Mouse (Mus musculus) CH12.LX (cell line): Measurements from ENCODE around the gene Snx4. TPM values are rescaled to one million over a fixed set of nuclear protein-coding genes. Genes with fewer than 3 reads are reported as not detected.
A peak's percentile ranks its signal among the peaks of the same experiment; 100 is the strongest.

Source experiments
- DNase-seq: peaks from one replicate; pipeline ENCODE4 v3.0.0-alpha.2; 2013; ENCODE audit errors: extremely low read depth
- H3K27ac ChIP-seq: 2 replicates; pipeline ENCODE4 v1.5.1; 2012; ENCODE audit warnings: low read depth, mild to moderate bottlenecking, control low read depth, moderate library complexity; ENCODE audit not compliant: insufficient read depth
- H3K27me3 ChIP-seq: replicated peaks from 2 replicates; pipeline ENCODE3; 2012; ENCODE audit warnings: inconsistent platforms
- H3K36me3 ChIP-seq, 2 experiments: replicated peaks in 1 of 2; 2 replicates each; pipeline versions ENCODE3 to v1.6.1; 2012; ENCODE audit warnings: inconsistent platforms in 1 of 2, low read length in 1 of 2, mild to moderate bottlenecking in 1 of 2, mixed read lengths in 1 of 2, moderate library complexity in 1 of 2; ENCODE audit not compliant: control insufficient read depth in 1 of 2, insufficient read depth in 1 of 2
- H3K4me1 ChIP-seq, 2 experiments: 2 replicates each; pipeline ENCODE4 v1.6.1; 2012; ENCODE audit warnings: inconsistent platforms in 1 of 2, moderate library complexity in 1 of 2; ENCODE audit not compliant: insufficient read depth in 2 of 2, control insufficient read depth in 1 of 2
- H3K4me2 ChIP-seq: 2 replicates; pipeline ENCODE4 v1.6.1; 2012; ENCODE audit warnings: low read depth, mild to moderate bottlenecking, control low read depth; ENCODE audit not compliant: poor library complexity, insufficient read depth, severe bottlenecking
- H3K4me3 ChIP-seq, 3 experiments: fragments of 150-350 bp in 1 of 3; sonication (generic) in 1 of 3; replicated peaks in 1 of 3; 2 replicates each; pipeline versions ENCODE3 to v1.5.1; 2011 to 2012; ENCODE audit warnings: low read depth in 2 of 3, low read length in 2 of 3, mild to moderate bottlenecking in 2 of 3, moderate library complexity in 2 of 3, control low read depth in 1 of 3, improper control_type of control experiment in 1 of 3, inconsistent platforms in 1 of 3, mixed read lengths in 1 of 3; ENCODE audit not compliant: poor library complexity in 1 of 3
- H3K79me2 ChIP-seq: replicated peaks from 2 replicates; pipeline ENCODE4 v1.6.1; 2012; ENCODE audit warnings: mild to moderate bottlenecking, moderate library complexity; ENCODE audit not compliant: control insufficient read depth, poor library complexity, insufficient read depth, severe bottlenecking; ENCODE audit errors: extremely low read depth
- H3K9ac ChIP-seq: 2 replicates; pipeline ENCODE4 v1.6.1; 2012; ENCODE audit warnings: low read depth, mild to moderate bottlenecking, control low read depth, moderate library complexity; ENCODE audit not compliant: insufficient read depth
- H3K9me3 ChIP-seq: replicated peaks from 2 replicates; pipeline ENCODE3; 2012; ENCODE audit warnings: low read length, inconsistent platforms, mixed read lengths
- CHD2 ChIP-seq: IDR thresholded peaks from 2 replicates; pipeline ENCODE4 v1.6.1; 2011; ENCODE audit warnings: low read length, improper control_type of control experiment
- CTCF ChIP-seq, 2 experiments: IDR thresholded peaks in 1 of 2; conservative IDR thresholded peaks in 1 of 2; 2 replicates each; pipeline ENCODE4 v1.5.1; 2011 to 2012; ENCODE audit warnings: low read depth in 2 of 2, low read length in 2 of 2, improper control_type of control experiment in 1 of 2, inconsistent platforms in 1 of 2, mild to moderate bottlenecking in 1 of 2, moderate library complexity in 1 of 2
- E2F4 ChIP-seq: IDR thresholded peaks from 2 replicates; pipeline ENCODE4 v1.6.1; 2011; ENCODE audit warnings: low read depth, low read length, improper control_type of control experiment; ENCODE audit not compliant: insufficient replicate concordance
- ELF1 ChIP-seq: IDR thresholded peaks from 2 replicates; pipeline ENCODE4 v1.6.1; 2014; ENCODE audit warnings: low read depth, mild to moderate bottlenecking, inconsistent platforms, low read length, improper control_type of control experiment
- GABPA ChIP-seq: IDR thresholded peaks from 2 replicates; pipeline ENCODE4 v1.6.1; 2012; ENCODE audit warnings: low read depth, low read length, improper control_type of control experiment, inconsistent platforms; ENCODE audit not compliant: insufficient replicate concordance
- HCFC1 ChIP-seq: IDR thresholded peaks from 2 replicates; pipeline ENCODE4 v1.6.1; 2012; ENCODE audit warnings: low read depth, mild to moderate bottlenecking, inconsistent platforms, low read length, improper control_type of control experiment
- IRF4 ChIP-seq: IDR thresholded peaks from 2 replicates; pipeline ENCODE4 v1.6.1; 2014; ENCODE audit warnings: low read depth, mild to moderate bottlenecking, inconsistent platforms, low read length, improper control_type of control experiment
- KAT2A ChIP-seq: IDR thresholded peaks from 2 replicates; pipeline ENCODE4 v1.6.1; 2012; ENCODE audit warnings: low read length, improper control_type of control experiment, inconsistent platforms; ENCODE audit not compliant: insufficient replicate concordance
- MAFK ChIP-seq: IDR thresholded peaks from 2 replicates; pipeline ENCODE4 v1.6.1; 2011; ENCODE audit warnings: low read length, improper control_type of control experiment; ENCODE audit not compliant: insufficient replicate concordance
- MAX ChIP-seq: IDR thresholded peaks from 2 replicates; pipeline ENCODE4 v1.6.1; 2011; ENCODE audit warnings: low read length, improper control_type of control experiment
- MYC ChIP-seq: IDR thresholded peaks from 2 replicates; pipeline ENCODE4 v1.6.1; 2011; ENCODE audit warnings: low read depth, mild to moderate bottlenecking, improper control_type of control experiment, low read length
- NELFE ChIP-seq: IDR thresholded peaks from 2 replicates; pipeline ENCODE4 v1.6.1; 2011; ENCODE audit warnings: low read depth, low read length, improper control_type of control experiment
- NRF1 ChIP-seq: IDR thresholded peaks from 2 replicates; pipeline ENCODE4 v1.6.1; 2014; ENCODE audit warnings: low read depth, mild to moderate bottlenecking, inconsistent platforms, low read length, improper control_type of control experiment, moderate library complexity
- PAX5 ChIP-seq: IDR thresholded peaks from 2 replicates; pipeline ENCODE4 v1.6.1; 2012; ENCODE audit warnings: low read length, inconsistent platforms, mixed read lengths
- POLR2AphosphoS2 ChIP-seq: IDR thresholded peaks from 2 replicates; pipeline ENCODE4 v1.6.1; 2011; ENCODE audit warnings: low read depth, low read length, improper control_type of control experiment
- RAD21 ChIP-seq: IDR thresholded peaks from 2 replicates; pipeline ENCODE4 v1.6.1; 2011; ENCODE audit warnings: low read depth, mild to moderate bottlenecking, low read length, improper control_type of control experiment, moderate library complexity
- SIN3A ChIP-seq: IDR thresholded peaks from 2 replicates; pipeline ENCODE4 v1.6.1; 2012; ENCODE audit warnings: low read length, improper control_type of control experiment, inconsistent platforms
- SMC3 ChIP-seq: IDR thresholded peaks from 2 replicates; pipeline ENCODE4 v1.6.1; 2011; ENCODE audit warnings: low read depth, low read length, improper control_type of control experiment
- UBTF ChIP-seq: IDR thresholded peaks from 2 replicates; pipeline ENCODE4 v1.6.1; 2012; ENCODE audit warnings: low read depth, mild to moderate bottlenecking, inconsistent platforms, low read length, improper control_type of control experiment, moderate library complexity
- USF1 ChIP-seq: IDR thresholded peaks from 2 replicates; pipeline ENCODE4 v1.6.1; 2014; ENCODE audit warnings: low read depth, mild to moderate bottlenecking, inconsistent platforms, low read length, improper control_type of control experiment
- ZC3H11A ChIP-seq: IDR thresholded peaks from 2 replicates; pipeline ENCODE4 v1.6.1; 2012; ENCODE audit warnings: low read depth, mild to moderate bottlenecking, inconsistent platforms, low read length, improper control_type of control experiment
- ZKSCAN1 ChIP-seq: IDR thresholded peaks from 2 replicates; pipeline ENCODE4 v1.6.1; 2012; ENCODE audit warnings: low read depth, inconsistent platforms, low read length, improper control_type of control experiment, borderline replicate concordance
- ZMIZ1 ChIP-seq: IDR thresholded peaks from 2 replicates; pipeline ENCODE4 v1.6.1; 2012; ENCODE audit warnings: low read depth, mild to moderate bottlenecking, inconsistent platforms, low read length, improper control_type of control experiment
- dilution Hi-C: fragments of 300-500 bp; cut with MboI; formaldehyde crosslinking; loops from 2 replicates; pipeline ENCODE4 v1.14.3; 2020; ENCODE audit warnings: low sequenced_read_pairs; ENCODE audit not compliant: extremely low pct_unique_long_range_greater_than_20kb, extremely low pct_ligation_motif_present
- in situ Hi-C: fragments of 300-500 bp; cut with MboI; formaldehyde crosslinking; loops from 3 replicates; pipeline ENCODE4 v1.14.3; 2019; ENCODE audit warnings: low sequenced_read_pairs, low pct_ligation_motif_present, low pct_unique_long_range_greater_than_20kb, mixed read lengths
- polyA plus RNA-seq: library from polyadenylated mRNA; unstranded; fragments of >175 nt; gene quantifications from 2 replicates; pipeline ENCODE4 v1.2.1, GENCODE M21; 2012; ENCODE audit warnings: low read depth; ENCODE audit not compliant: insufficient read length
- total RNA-seq, 2 experiments: library from RNA; depleted of rRNA; stranded (reverse); fragments of 300-350 nt in 1 of 2; fragments of >200 nt in 1 of 2; gene quantifications; 2 replicates each; pipeline ENCODE4 v1.2.3; 2012 to 2014

The Snx4 gene
- total and polyA plus RNA-seq, 3 experiments: 77.9 to 168 (median 105) TPM

GRCm38 (mm10) chr16:33242046-33242445 is 9.2 kb upstream of the Snx4 start:
- H3K27me3 ChIP-seq: no peaks in the 10 kb centered on the region
- TF ChIP-seq RAD21 (no peak), SIN3A (no peak), ELF1 (no peak), POLR2AphosphoS2 (no peak), UBTF (no peak), E2F4 (no peak), NRF1 (no peak), ZMIZ1 (no peak), KAT2A (no peak), MYC (no peak), ZC3H11A (no peak), PAX5 (no peak), USF1 (no peak), HCFC1 (no peak), MAFK (no peak), GABPA (no peak), CHD2 (no peak), MAX (no peak)
- dilution Hi-C loops (no loop called here), in situ Hi-C loops (no loop called here)
- no peaks in the 10 kb centered on the region for H3K9me3 ChIP-seq
- no peak overlapping the region for H3K4me3 ChIP-seq
- no peak for DNase-seq
- no peak overlapping the region; the same call in 1 of the 2 replicates for H3K27ac ChIP-seq
- H3K36me3 ChIP-seq: peaks cover 61 to 83% of the 10 kb centered on the region in 2 experiments
- no peak overlapping the region for H3K9ac ChIP-seq
- H3K79me2 ChIP-seq: peaks cover 2% of the 10 kb centered on the region; the same call in 1 of the 2 replicates
- H3K4me1 ChIP-seq: peaks cover 17 to 36% of the 10 kb centered on the region in 2 experiments
- no peak overlapping the region for H3K4me2 ChIP-seq

DNA sequence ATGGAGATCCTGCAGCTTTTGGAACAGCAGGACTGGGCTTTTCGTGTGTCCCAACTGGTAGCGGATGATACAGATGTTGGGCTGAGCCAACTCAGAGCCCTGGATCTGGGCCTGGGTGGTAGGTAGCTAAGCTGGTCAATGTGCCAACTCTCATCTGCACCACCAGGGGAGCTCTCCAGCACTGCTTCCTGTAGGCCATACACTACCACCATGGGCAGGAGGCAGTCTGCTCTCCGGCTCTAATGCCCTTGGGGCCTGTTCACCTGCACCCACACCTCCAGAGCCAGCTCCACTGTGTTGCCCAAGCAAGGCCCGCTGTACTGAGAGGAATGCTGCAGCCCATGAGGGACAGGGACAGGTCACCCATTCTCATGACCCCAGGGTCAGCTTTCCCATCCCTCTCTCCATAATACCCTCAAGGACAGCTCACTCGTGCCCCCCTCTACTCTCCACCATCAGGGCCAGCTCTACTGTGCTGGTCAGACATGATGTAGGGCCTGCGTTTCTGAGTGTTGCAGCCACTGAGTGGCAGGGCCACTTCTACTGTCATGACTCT is 7.0 kb upstream of the Snx4 start:
- Histone ChIP-seq H3K36me3 (peaks cover 48 to 76% of the 10 kb centered on the region in 2 experiments), H3K4me3 (no peak overlapping the region), H3K27me3 (no peaks in the 10 kb centered on the region), H3K4me2 (no peak overlapping the region), H3K79me2 (peaks cover 6% of the 10 kb centered on the region), H3K9ac (no peak overlapping the region), H3K9me3 (peaks cover 3% of the 10 kb centered on the region), H3K4me1 (peaks cover 22 to 56% of the 10 kb centered on the region in 2 experiments), H3K27ac (0 out of 2 replicates have a peak overlapping the region, but pooled peaks have one; percentile 0)
- TF ChIP-seq CTCF (conservative IDR thresholded peaks at IDR 0.05 in 1 of 2, IDR thresholded peaks at IDR 0.05 in 1 of 2; ENCODE audit: low read depth in 2 of 2, low read length in 2 of 2) (peak; percentile 51 to 62), ELF1 (peak; percentile 37), IRF4 (0 out of 2 replicates have a peak, but pooled peaks have one; percentile 11), RAD21 (peak; percentile 16), SMC3 (peak; percentile 8; the same call in 1 of the 2 replicates), NELFE (no peak), ZKSCAN1 (no peak)
- DNase-seq: peak; percentile 47
- in situ Hi-C loops (no loop called here), dilution Hi-C loops (no loop called here)
